Mouse (Mus musculus): Measurements from ENCODE around the gene Aldh2. TPM values are rescaled to one million over a fixed set of nuclear protein-coding genes. Genes with fewer than 3 reads are reported as not detected.
A peak's percentile ranks its signal among the peaks of the same experiment; 100 is the strongest.

Aldh2 gene
- total RNA-seq, 2 experiments from 2014 or later = 114 to 134 TPM

DNA sequence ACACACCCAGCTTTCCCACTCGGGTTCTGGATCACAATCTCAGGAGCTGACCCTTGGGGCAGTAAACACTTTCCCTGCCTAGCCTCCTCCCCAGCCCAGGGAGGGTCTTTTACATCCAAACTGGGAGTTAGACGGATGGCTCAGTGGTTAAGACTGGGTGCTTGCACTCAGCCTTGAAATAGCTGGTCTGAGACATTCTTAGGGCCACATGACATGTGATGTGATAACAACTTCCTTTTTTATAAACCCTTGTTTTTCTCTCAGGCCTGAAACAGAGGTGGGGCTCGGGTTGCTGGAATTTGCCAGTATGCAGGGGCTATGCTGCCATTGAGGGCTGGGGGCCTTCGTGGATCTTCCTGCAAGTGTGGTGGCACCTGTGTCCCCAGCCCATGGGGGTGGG, 3.7 kb upstream of the Aldh2 start:
- intact Hi-C loops (cut with DNase I) = no loop called here
- DNase-seq = no peak

DNA sequence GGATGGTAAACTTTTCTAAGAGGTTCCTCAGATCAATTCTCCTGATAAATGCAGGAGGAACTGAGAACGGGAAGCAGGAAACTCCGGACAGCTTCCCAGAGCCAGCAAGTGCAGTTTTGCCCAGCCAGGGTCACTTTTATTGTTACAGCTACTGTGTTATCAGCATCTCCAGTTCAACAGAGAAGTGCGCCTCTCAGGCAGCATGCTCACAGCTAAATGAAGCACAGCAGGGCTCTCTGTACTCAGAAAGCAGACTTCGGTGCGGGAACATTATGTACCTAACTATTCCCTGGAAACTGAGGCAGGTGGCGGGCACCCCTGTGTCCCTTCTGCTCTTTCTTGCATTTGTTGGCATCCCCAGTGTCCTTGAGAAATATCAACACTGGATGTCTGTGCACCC, 2.6 kb upstream of the Aldh2 start:
- intact Hi-C loops (cut with DNase I) = no loop called here

DNA sequence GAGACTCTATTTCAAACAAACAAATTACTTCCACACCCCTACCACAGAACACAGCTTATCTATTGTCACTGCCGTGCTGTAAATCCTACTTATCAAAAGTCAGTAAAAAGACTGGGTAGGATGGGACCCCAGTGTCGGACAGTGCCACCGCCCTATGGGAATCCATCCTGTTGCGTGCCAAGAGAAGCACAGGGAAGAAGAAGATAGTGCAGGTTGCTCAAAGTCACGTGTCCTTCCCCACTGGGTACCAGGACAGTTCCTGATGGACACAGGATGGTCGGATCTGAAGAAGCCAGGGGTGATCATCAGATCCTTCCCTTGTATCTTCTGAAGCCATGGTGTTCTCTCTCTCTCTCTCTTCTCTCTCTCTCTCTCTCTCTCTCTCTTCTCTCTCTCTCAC, 2.1 kb upstream of the Aldh2 start:
- intact Hi-C loops (cut with DNase I) = no loop called here
- DNase-seq = no peak

More for the DNA sequence above, 2.6 kb upstream of the Aldh2 start:
- no peak for DNase-seq

DNA sequence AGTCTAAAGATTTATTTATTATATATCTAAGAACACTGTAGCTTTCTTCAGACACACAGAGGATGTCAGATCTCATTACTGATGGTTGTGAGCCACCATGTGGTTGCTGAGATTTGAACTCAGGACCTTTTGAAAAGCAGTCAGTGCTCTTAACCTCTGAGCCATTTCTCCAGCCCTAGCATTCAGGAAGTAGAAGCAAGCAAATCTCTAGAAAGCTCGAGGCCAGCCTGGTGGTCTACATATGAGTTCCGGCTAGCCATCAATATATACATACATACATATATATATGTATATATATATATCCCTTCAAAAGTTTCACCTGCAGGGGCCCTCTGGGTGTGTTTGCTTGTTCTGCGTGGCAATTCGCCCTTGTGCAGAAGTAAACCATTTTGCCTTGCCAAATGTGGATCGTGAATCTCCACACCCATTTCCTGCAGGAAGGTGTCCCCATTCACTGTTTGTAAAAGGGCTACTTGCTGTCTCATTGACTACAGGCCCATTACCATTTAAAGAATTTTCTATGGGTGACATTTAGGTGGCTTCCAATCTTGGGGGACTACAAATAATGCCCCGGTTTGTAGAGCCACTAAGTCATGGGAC, 1.2 kb upstream of the Aldh2 start:
- intact Hi-C loops (cut with DNase I) = loop anchor here (5.0 kb wide), 1 partner anchor 143 kb away; the partner anchor contains the start of genes Erp29 and Tmem116
- DNase-seq = no peak

DNA sequence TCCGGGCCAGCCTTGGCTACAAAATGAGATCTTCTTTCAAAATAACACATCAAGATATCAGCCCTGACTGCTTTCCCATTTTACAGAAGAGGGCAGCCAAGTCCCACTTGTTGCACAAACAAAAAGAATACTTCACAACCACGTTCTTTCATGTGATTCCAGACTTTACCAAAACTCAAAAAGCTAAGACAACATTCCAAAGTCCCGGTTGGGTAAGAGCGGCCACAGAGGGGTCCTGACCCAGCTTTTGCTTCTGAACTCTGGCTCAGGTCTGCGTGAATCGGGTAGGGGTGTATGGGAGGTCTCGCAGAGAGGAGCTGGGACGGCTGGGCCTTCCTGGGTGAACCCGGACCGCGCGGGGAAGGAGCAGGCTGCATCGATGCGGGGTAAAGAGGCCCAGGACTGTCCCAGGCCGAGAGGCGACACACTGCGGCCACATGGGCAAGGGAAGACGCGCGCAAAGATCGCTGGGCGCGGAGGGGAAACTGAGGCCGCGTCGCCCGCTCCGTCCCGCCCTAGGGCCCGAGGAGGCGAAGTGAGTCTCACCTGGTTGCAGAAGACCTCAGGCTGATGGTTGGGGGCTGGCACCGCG, 712 bp downstream of the Aldh2 start:
- DNase-seq = no peak

DNA sequence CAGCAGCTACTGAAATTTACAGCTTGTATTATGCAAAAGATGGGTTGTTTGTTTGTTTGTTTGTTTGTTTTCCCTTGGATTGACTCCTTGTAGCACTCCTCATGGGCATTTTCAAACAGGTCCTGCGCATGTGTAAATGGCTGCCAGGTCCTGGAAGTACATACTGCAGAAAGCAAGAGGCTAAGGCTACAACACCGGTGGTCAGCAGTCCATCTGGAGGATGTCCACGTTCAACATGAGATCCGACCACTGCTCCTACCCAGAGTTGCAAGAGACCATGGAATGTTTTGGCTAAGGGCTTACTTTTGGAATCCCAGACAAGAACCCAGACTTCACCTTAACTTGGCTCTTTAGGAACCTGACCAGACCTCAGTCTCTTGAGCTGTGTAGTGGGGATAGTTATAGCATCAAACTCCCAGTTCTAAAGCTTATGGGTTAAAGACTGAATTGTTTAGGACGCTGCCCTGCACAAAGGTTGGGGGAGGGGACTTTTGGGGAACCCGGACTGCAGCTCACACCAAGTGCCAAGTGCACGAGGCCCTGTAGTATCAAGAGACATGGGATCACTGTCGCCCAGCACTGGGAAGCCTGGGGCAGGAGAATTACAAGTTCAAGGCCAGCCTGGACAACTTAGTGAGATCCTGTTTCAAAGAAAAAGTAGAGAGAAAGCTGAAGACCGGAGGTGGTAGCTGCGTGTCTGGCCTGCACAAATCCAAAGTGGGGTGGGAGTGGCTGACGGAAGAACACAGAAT, 1.4 kb downstream of the Aldh2 start:
- peak in 1 of 2 experiments; percentile 20 for DNase-seq
- intact Hi-C loops (cut with DNase I) = loop anchor here (5.0 kb wide), 1 partner anchor 140 kb away; the partner anchor contains the start of genes Erp29 and Tmem116

More for the DNA sequence above, 712 bp downstream of the Aldh2 start:
- intact Hi-C loops (cut with DNase I) = loop anchor here (5.0 kb wide), 1 partner anchor 141 kb away; the partner anchor contains the start of genes Erp29 and Tmem116

DNA sequence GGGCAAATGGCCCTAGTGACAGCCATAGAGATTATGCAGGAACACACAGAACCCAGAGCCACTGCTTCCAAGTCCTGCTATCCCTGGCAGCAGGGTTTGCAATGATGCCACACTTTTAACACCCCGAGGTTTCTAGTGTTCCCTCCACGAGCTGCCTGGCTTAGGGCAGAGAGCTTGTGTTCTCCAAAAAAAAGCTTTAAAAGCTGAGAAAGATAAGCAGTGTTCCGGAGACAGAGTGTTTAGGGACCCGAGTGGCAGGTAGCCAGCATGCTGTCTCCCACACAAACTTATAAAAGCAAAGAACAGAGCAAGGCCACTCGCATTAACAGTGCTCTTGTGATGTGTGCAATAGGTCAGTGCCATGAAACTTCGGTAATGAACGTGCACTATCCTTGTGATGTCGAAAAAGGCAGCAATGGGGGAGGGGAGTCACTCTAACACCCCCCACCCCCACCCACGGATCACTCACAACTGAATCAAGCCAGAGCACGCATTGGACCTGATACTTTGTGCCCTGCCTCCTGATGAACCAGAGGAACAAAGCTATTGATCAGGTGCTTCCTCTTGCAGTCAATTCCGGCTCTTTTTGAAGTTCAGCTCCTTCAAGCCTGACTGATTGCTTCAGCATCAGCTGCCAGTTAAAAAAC, 2.1 kb downstream of the Aldh2 start:
- peak; percentile 45 to 48 for DNase-seq
- intact Hi-C loops (cut with DNase I) = loop anchor here (5.0 kb wide), 1 partner anchor 139 kb away; the partner anchor contains the start of genes Erp29 and Tmem116

DNA sequence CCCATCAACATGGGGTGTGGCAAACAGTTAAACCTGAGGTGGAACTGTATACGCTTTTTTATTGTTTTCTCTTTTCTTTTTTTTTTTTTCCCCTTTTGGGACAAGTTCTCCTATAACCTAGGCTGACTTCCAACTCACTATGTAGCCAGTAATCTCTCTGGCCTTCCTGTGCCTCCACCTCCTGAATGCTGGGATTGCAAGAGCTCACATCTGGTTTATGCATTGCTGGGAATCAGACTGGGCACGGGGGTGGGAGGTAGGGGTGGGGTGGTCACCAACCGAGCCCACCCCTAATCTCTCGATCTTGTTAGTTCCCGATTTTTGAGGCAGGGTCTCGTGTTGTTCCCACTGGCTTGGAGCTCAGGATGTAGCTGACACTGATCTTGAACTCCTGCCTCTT, 3.7 kb downstream of the Aldh2 start:
- DNase-seq = no peak
- intact Hi-C loops (cut with DNase I) = loop anchor here (5.0 kb wide), 1 partner anchor 138 kb away; the partner anchor contains the start of genes Erp29 and Tmem116

DNA sequence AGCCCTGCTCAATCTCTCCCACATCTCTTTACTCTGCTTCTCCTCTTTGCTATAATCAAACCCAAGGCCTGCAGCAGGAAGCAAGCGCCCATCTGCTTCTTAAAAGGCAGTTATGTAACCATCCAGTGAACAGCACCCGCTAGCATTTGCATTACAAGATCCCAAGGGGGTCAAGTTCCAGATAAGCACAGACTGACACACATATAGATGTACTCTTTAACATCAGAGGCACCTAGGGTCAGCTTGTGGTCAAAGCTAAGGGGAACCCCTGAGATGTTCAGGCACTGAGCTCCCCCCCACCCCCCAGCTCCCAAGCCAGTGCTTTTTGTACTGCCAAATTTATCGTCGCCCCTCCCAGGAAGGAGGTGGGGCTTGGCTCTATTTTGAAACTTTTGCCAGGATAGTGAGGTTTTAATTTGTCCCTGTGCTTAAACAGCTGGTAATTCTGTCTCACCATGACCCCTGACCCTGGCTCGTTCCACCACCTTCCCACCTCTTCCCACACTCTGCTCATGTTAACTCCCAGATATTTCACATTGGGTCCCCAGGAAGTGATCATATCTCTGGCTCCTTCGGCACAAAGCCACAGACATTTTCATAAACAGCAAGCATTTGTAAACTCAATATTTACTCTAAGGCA, 7.1 kb downstream of the Aldh2 start:
- peak; percentile 55 to 71 for DNase-seq
- intact Hi-C loops (cut with DNase I) = no loop called here

DNA sequence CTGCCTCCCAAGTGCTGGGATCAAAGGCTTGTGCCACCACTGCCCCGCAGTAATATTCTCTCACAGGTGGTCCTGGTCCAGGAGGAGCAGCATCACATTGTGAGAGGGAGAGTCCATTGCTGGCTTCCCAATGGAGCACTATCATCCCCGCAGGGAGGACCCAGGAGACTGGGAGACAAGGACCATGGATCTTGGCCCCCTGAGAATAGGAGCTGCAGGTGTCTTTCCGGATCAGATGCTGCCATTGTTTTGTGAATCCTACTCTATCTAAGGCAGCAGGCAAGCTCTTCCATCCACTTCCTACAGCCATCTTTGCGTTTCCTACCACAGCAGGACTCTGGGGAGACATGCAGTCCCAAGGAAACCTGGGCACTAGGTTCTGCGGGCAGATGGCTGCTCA, 7.9 kb downstream of the Aldh2 start:
- intact Hi-C loops (cut with DNase I) = no loop called here
- no peak for DNase-seq

DNA sequence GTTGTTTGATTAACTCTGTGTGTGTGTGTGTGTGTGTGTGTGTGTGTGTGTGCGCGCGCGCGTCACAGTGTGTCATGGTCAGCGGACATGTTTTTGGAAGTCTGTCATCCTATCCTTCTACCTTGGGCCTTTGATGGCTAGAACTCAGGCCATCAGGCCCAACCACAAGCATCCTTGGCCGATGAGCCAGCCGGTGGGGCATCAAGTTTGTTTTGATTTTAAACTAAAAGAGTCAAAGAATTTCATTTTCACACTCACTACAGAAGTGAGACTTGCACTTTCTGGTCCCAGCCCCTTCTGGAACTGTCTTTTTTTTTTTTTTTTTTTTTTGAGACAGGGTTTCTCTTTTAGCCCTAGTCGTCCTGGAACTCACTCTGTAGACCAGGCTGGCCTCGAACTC, 8.6 kb downstream of the Aldh2 start:
- intact Hi-C loops (cut with DNase I) = no loop called here
- no peak for DNase-seq

DNA sequence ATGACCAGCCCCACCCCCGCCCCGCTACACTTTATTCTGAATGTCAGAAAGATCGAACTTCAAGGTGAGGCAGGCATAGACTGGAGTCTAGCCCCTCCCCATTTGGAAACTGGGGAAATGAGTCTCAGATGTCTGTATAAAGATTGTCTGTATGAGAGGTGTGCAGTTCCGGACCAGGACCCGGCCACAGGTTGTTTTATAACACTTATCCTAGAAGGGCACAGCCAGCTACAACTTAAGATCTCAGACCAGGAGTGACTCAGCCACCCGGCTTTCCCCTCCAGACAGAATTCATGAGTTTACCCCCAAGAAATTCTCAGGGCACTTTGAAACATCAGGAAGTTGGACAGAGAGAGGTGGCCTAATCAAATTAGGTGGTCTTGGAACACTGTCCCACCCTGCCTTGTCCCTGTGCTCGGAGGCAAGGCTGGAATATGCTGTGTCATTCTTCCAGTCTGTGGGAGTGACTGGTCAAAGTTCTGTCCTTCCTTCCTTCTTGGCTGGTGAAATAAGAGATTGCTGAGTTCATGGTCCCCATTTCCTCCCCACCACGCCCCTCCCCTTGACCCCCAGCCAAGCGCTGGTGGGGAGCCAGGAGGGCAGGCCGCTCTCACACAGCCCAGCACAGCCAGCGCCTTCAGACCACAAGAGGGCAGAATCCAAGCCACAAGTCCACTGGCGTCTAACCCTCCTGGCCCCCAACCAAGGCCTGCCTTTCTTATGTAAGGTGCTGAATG, 9.7 kb downstream of the Aldh2 start:
- peak; percentile 94 to 96 for DNase-seq
- intact Hi-C loops (cut with DNase I) = no loop called here

DNA sequence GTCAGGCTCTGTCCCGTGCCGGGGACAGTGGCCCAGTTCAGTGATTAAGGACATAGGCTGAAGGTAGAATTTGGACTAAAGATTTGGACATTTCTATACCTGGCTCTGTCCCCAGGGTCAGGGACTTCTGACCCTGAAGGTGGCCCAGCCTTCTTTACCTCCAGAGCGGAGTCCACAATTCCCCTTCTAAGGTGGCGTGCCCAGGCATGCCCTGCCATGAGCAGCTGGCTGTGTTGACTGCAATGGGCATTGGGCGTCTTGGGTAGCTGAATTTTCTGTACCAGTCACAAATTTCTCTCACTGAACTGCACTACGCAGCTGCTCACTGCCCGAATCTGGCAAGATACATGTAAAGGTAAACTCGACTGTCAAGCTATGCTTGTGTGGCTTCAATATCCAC, 11.7 kb downstream of the Aldh2 start:
- intact Hi-C loops (cut with DNase I) = no loop called here
- no peak for DNase-seq

DNA sequence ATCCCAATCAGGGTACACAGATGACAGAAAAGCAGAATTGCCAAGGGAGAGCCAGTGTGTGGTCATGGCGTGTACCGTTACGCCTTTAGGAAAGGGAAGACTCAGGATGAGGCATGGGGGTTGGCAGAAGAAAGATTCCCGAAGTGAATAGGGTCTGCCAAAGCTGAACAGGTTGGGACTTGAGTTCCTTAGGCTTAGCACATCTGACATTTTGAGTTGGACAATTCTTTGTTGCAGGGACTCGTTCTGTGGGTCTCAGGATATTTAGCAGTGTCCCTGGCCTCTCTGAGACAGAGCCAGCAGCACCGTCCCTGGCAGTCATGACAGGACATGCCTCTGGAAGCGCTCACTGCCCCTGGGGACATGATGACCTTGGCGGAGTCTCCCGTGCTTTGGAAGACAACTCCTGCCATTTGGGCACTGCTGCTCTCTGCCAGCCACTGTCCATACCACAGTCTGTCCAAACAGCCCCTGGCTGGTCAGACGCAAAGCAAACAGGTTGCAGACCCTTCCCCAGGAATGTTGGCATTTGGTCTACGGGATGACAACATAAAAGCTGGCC, 16.6 kb downstream of the Aldh2 start:
- peak; percentile 48 to 53 for DNase-seq
- intact Hi-C loops (cut with DNase I) = no loop called here

DNA sequence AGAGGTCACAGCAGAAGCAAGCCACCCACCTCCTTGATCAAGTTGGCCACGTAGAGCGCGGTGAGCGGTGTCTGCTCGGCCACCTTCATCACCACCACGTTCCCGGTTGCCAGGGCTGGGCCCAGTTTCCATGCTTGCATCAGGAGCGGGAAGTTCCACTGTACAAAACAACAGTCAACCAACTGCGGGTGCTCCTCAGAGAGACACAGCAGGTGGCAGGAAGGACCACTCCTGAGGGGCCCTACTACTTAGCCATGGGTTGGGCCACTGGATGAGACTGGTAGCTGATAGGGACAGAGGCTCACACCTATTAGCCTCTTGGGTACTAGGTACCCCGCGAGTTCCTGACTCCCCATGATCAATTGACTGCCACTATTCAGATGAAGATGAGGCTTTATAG, 17.8 kb downstream of the Aldh2 start:
- no peak for DNase-seq
- intact Hi-C loops (cut with DNase I) = no loop called here

DNA sequence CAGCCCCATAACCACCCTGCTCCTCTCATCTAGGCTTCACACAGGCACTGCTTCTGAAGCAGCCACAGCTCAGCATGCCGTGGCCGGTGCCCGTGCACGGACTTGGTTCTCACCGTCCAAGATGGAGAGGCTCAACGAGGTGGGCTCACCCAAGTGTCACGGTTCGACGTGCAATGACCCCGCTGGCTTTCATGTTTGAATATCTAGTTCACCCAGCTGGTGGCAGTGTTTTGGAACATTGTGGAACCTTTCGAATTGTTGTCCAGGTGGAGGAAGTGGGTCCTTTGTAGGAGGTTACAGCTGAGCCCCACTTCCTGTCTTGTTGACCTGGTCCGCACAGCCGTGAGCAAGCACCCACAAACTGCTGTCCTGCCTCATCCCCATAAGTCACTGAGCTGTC, 19.5 kb downstream of the Aldh2 start:
- intact Hi-C loops (cut with DNase I) = no loop called here
- no peak for DNase-seq

DNA sequence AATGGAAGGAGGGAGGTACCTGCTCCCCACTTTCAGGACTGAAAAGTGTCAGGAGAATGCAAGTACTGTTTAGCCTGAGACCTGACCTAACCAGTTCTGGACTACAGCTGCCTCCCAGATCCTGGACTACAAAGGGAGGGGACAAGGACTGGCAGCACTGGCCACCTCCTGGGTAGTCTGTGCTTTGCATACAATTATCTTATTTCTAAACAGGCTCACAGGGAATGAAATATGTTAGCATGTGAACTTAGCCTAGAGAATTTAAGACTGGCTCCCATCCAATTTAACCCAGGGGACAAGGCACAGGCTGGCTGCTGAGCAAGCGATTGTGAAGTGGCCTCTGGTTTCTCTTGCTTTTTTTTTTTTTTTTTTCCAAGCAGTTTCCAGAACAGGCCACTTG, 22.8 kb downstream of the Aldh2 start:
- DNase-seq = no peak
- intact Hi-C loops (cut with DNase I) = no loop called here

DNA sequence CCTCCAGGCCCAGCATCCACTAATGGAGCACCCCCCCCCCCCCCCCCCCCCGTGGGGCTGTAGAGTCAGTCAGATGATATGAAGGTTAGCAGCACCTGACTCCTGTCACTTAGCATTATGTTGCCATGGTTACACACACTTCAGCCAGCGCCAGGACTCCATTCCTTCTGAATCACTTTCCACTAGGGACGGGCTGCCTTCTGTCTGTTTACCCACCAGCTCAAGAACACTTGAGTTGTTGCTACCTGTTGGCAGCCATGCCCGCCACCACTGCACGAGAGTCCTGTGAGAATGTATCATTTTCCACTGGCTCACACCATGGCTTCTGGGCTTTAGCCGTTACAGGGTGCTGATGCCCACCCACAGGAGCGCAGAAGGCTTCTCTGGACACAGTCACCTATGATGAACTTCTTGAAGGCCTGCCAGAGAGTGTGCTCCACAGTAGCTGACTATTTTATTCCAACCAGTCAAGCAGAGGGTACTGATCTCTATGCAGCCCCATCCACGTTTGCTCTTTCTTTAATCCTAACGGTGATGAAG, 23.7 kb downstream of the Aldh2 start:
- intact Hi-C loops (cut with DNase I) = no loop called here
- no peak for DNase-seq

DNA sequence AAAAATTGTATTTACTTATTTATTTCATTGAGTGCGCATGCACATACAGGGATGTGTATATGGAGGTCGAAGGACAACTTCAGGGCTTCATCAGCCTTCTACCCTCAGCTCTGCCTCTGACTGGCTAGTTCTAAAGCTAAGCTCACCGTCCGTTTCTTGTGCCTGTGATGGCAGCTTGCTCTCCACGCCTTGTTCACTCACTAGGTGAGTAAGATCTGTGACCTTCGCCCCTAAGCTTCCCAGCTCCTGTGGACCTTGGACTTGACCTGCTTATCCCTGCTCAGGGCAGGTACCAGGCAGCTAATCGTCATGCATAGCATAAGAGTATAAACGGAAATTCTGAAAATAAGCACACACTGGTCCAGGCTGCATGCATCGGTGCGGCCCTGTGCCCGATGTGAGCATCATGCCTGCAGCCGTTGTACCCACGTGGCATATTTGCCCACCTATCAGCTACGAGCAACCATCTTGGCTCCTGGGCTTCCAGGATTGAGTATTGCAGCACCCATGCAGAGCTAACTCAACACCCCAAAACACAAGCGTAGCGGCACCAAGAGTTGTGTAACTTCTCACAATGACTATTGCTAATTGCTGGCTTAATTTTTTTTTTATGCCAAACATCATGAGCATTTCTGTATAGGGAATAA, 27.5 kb downstream of the Aldh2 start:
- intact Hi-C loops (cut with DNase I) = no loop called here
- no peak for DNase-seq

Data from heart, postnatal 10 days (tissue).